Mouse (Mus musculus): Measurements from ENCODE around the gene Rpl9. TPM values are rescaled to one million over a fixed set of nuclear protein-coding genes. Genes with fewer than 3 reads are reported as not detected.

Gene Rpl9
- polyA plus RNA-seq, 3 experiments from 2014 or later, result 1,645 to 3,067 (median 2,326) TPM

DNA sequence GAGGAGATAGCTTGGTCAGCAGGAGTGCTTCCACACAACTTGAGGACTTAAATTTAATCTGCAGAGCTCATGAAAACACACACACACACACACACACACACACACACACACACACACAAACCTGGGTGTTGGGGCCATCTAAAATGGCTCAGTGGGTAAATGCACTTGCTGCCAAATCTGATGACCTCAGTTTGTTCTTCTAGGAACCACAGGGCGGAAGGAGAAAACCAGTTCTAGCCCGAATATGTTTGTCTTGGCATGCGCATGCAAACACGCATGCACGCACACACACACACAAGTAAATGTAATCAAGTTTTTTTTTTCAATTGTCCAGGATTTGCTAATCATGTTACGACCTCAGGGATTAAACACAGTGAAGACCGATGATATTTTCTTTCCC is 19.7 kb downstream of the Rpl9 start:
- ATAC-seq, result no peak

DNA sequence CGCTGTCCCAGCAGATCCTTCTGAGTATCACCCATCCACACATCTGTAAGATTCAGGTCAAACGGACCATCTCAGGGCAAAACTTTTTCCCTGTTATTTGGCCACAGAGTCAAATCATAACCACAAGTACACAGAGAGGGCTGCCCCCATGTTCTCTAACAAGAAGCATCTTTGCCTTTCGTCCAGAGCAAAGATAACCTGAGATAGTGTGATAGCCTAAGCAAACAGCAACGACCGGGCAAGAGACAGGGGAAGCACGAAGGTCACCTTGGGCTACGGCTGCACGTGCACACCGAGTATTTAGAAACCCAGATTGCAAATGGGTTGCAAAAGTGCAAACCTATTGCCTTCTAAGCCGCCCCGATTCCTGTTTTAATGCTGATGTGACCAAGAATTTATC is 23.4 kb downstream of the Rpl9 start:
- ATAC-seq, result no peak

DNA sequence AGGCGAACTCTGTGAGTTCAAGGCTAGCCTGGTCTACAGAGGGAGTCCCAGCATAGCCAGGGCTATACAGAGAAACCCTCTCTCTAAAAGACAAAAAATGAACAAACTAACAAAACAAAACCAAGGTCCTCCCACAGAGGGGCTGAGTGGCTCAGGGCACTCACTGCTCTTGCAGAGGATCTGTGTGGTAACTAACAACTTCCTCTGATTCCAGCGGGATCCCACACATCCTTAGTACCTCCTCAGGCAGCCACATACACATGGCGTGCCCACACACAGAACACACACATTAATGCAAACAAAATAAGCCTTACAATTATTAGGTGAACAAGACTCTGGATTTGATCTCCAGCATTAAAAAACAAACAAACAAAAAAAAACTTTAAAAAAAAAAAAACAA is 33.5 kb downstream of the Rpl9 start:
- ATAC-seq, result no peak

DNA sequence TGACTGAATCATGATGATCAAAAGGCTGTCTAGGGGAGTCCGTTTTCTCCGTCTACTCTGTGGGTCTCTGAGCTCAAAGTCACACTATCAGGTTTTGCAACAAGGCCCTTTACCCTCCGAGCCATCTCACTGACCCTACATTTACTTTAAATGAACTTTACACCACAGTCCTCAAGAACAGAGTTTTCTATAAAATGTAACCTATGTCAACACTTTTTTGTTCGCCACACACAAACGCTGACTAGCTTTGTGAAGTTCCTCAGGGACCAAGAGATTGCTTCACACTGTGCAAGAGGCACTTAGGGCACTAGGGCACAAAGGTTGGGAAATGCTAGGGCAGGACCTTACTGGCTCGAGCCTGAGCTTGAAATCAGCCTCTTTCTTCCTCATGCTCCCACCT is 34.4 kb downstream of the Rpl9 start:
- no peak for ATAC-seq

DNA sequence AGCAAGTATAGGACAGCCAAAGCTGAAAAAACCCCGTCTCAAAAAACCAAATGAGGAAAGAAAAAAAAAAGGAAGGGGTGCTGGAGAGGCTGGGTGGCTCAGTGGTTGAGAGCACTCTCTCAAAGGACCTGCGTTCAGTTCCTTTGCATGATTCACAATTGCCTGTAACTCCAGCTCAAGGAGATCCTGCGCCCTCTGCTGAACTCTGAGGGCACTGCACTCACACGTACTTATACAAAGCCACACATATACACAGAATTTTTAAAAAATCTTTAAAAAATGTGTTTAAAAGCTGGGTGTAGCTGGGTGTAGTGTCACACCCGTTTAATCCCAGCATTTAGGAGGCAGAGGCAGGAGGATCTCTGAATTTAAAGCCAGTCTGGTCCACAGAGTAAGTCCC is 36.3 kb downstream of the Rpl9 start:
- ATAC-seq, result no peak

DNA sequence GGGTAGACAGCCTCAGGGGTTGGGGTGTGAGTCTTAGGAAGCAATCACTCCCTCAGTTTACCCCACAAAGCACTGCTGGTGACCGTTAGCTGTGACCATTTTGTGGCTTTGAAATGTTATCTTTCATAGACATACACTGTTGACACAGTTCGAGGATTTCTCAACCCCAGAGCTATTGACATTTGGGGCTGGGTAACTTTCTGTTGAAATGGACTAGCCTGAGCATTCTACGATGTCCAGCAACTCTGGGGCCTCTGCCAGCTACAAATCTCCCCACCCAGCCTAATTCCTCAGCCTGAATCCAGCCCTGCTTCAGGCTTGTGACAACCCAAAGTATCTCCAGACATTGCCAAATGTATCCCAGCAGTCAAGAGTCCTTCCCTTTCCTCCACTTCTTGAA is 37.1 kb downstream of the Rpl9 start:
- no peak for ATAC-seq

DNA sequence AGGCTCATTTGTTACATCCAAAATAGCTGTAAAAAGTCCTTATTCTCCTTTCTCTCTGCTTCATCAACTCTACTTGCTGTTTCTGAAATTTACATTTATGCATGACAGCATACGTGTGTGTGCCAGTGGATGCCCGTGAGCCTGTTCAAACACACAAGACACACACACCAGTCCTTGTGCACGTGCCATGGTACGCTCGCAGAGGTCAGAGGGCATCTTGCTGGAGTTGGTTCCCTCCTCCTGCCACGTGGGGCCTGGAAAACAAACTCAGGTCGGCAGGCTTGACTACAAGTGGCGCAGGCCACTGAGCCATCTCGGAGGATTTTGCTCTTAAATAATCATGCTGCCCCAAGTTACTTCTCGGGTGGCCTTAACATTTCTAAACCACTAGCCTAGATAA is 40.7 kb downstream of the Rpl9 start:
- no peak for ATAC-seq

DNA sequence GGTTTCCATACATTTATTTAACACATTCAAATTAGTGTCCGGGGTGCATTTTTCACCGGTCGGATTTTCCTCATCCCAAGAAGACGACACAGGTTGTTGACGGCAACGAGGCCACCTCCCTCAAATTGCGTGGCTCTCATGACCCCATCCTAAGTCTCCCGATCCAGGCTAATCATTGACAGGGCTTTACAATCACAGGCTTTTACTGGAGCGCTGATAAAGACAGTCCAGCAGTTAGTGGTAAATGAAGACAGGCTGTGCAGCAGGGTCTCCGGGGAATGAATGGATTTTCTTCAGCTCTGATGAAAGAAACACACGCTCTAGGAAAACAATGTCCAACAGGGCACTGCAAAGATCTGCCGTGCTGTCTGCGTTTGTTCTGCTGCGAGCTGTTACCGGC is 43.1 kb downstream of the Rpl9 start, which contains the start of gene Klb:
Klb (plus strand) TSS at position 147 of the 400 bp plus-strand sequence.
- ATAC-seq, result no peak

DNA sequence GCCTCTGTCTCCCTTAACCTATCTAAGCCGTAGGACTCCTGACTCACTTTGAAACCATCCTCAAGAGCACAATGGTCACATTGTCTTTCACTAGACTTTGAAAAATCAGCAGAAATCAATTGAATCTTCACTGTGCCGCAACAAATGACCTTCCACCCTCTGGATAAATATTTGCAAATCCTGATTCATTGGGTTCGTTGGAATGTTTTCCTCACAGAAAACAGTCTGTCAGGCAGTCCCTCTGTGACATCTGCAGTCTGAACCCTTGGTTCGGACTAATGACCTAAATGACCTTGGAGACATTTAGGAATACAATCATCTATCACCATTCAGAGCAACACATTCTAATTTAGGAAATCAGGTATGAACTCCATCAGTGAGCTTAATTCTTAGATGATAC is 51.1 kb downstream of the Rpl9 start:
- no peak for ATAC-seq

DNA sequence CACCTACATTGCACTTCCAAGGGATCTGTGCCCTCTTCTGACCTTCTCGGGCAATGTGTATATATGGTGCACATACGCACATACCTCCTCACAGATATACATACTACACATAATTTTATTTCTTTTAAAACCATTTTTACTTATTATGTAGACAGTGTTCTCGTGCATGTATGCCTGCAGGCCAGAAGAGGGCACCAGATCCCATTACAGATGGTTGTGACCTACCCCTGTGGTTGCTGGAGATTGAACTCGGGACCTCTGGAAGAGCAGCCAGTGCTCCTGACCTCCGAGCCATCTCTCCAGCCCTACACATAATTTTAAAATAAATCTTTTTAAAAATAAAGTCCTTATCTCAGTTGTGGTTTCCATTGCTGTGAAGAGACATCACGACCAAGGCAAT is 52.9 kb downstream of the Rpl9 start:
- no peak for ATAC-seq

Other genes with a start within 250 kb of the Rpl9 start
- 1 to 10 TPM; 2.0 to 6.5 (median 3.3) TPM for gene Wdr19, start 191.7 kb downstream of the Rpl9 start, polyA plus RNA-seq (2017; shearing (Covaris generic))
- 10 to 100 TPM; 77.3 to 88.0 (median 80.4) TPM for gene Rfc1, start 55.8 kb downstream of the Rpl9 start, polyA plus RNA-seq (2017; shearing (Covaris generic))
- gene Klb, start 43.1 kb downstream of the Rpl9 start, polyA plus RNA-seq (2017; shearing (Covaris generic)), result not detected
- gene Lias, start 53 bp upstream of the Rpl9 start, polyA plus RNA-seq (2017; shearing (Covaris generic)), result 10 to 100 TPM; 33.8 to 46.6 (median 38.1) TPM
- 10 to 100 TPM; 15.4 to 16.6 (median 15.8) TPM for gene Ugdh, start 44.5 kb upstream of the Rpl9 start, polyA plus RNA-seq (2017; shearing (Covaris generic))
- gene Gm43552, start 101.4 kb upstream of the Rpl9 start, polyA plus RNA-seq (2017; shearing (Covaris generic)), result not detected
- 100 to 1,000 TPM in 2 of 3 experiments, 10 to 100 TPM in 1; 54.0 to 162 (median 147) TPM for gene Smim14, start 145.7 kb upstream of the Rpl9 start, polyA plus RNA-seq (2017; shearing (Covaris generic))
- 100 to 1,000 TPM in 2 of 3 experiments, 10 to 100 TPM in 1; 97.7 to 133 (median 119) TPM for gene Ube2k, start 145.8 kb upstream of the Rpl9 start, polyA plus RNA-seq (2017; shearing (Covaris generic))

All from inflammation-experienced regulatory T-cells, adult 6 months (primary cell).